Mouse (Mus musculus) kidney, postnatal 4 days (tissue): ENCODE measurements around the gene H2-Oa.

Experiments
- DNase-seq, 2 experiments: peaks; one replicate each; pipeline ENCODE4 v3.0.0; 2021; ENCODE audit warnings: mixed read lengths in 2 of 2

The H2-Oa gene

GRCm38 (mm10) chr17:34122188-34122984 is 30.2 kb downstream of the H2-Oa start, which contains the start of gene Brd2:
Gene Brd2, minus strand, starts transcription at chr17:34122634.
- peak; percentile 97 to 98 for DNase-seq

GRCm38 (mm10) chr17:34123111-34123510 is 31.0 kb downstream of the H2-Oa start:
- DNase-seq, result no peak

- DNase-seq, result peak in 1 of 2 experiments; percentile 58
Measured at GRCm38 (mm10) chr17:34123518-34123917, 31.4 kb downstream of the H2-Oa start.

GRCm38 (mm10) chr17:34124649-34125048 is 32.5 kb downstream of the H2-Oa start:
- no peak for DNase-seq

- DNase-seq, result no peak
Measured at GRCm38 (mm10) chr17:34126826-34127420, 34.8 kb downstream of the H2-Oa start.

- peak; percentile 75 to 83 for DNase-seq
Measured at GRCm38 (mm10) chr17:34127475-34127874, 35.3 kb downstream of the H2-Oa start.

- no peak for DNase-seq
Measured at GRCm38 (mm10) chr17:34128264-34128937, 36.3 kb downstream of the H2-Oa start.

- no peak for DNase-seq
Measured at GRCm38 (mm10) chr17:34128944-34129791, 37.0 kb downstream of the H2-Oa start.

- DNase-seq, result no peak
Measured at GRCm38 (mm10) chr17:34130073-34130947, 38.2 kb downstream of the H2-Oa start.

- no peak for DNase-seq
Measured at GRCm38 (mm10) chr17:34131911-34132310, 39.8 kb downstream of the H2-Oa start.

- DNase-seq, result peak; percentile 57 to 75
Measured at GRCm38 (mm10) chr17:34133289-34133688, 41.1 kb downstream of the H2-Oa start.

- no peak for DNase-seq
Measured at GRCm38 (mm10) chr17:34134451-34134850, 42.3 kb downstream of the H2-Oa start.

- DNase-seq, result peak; percentile 99 to 100
Measured at GRCm38 (mm10) chr17:34135297-34136224, 43.4 kb downstream of the H2-Oa start.

GRCm38 (mm10) chr17:34137601-34138000 is 45.5 kb downstream of the H2-Oa start:
- DNase-seq, result no peak

GRCm38 (mm10) chr17:34138655-34139054 is 46.5 kb downstream of the H2-Oa start:
- DNase-seq, result no peak

- DNase-seq, result peak; percentile 60 to 69
Measured at GRCm38 (mm10) chr17:34139416-34139815, 47.3 kb downstream of the H2-Oa start.

- DNase-seq, result no peak
Measured at GRCm38 (mm10) chr17:34140240-34140639, 48.1 kb downstream of the H2-Oa start.

GRCm38 (mm10) chr17:34141448-34141847 is 49.3 kb downstream of the H2-Oa start:
- DNase-seq, result no peak

GRCm38 (mm10) chr17:34142456-34143010 is 50.4 kb downstream of the H2-Oa start:
- DNase-seq, result no peak

GRCm38 (mm10) chr17:34143033-34143432 is 50.9 kb downstream of the H2-Oa start, which contains the start of gene H2-DMb2:
Gene H2-DMb2, plus strand, starts transcription at chr17:34143307.
- peak; percentile 81 to 88 for DNase-seq
